Mouse (Mus musculus) forebrain, embryonic 11.5 days (tissue): ENCODE results near the gene Trim29. TPM values are rescaled to one million over a fixed set of nuclear protein-coding genes. Genes with fewer than 3 reads are reported as not detected.

Source experiments
- ATAC-seq: fragments of 200-750 bp; cut with Nextera tagmentation; replicated peaks from 2 replicates; pipeline ENCODE4 v1.8.0; 2017; ENCODE audit warnings: moderate TSS enrichment; ENCODE audit not compliant: low FRiP score
- DNase-seq: peaks from one replicate; pipeline ENCODE4 v3.0.0-alpha.2; 2017; ENCODE audit warnings: low spot score
- H3K27ac ChIP-seq: fragments of 300-500 bp; sonication (generic); 2 replicates; pipeline ENCODE4 v1.5.1; 2014; ENCODE audit warnings: low read depth, low read length
- H3K27me3 ChIP-seq: fragments of 300-500 bp; sonication (generic); 2 replicates; pipeline ENCODE4 v1.6.1; 2014; ENCODE audit warnings: mild to moderate bottlenecking, low read length, mixed read lengths; ENCODE audit not compliant: control insufficient read depth, insufficient read depth
- H3K36me3 ChIP-seq: fragments of 300-500 bp; sonication (generic); 2 replicates; pipeline ENCODE4 v1.6.1; 2014; ENCODE audit warnings: mild to moderate bottlenecking, low read length, moderate library complexity, mixed read lengths; ENCODE audit not compliant: control insufficient read depth, insufficient read depth
- H3K4me1 ChIP-seq: fragments of 300-500 bp; sonication (generic); replicated peaks from 2 replicates; pipeline ENCODE4 v1.6.1; 2014; ENCODE audit warnings: low read length, mixed read lengths; ENCODE audit not compliant: control insufficient read depth, insufficient read depth
- H3K4me2 ChIP-seq: fragments of 300-500 bp; sonication (generic); 2 replicates; pipeline ENCODE4 v1.6.1; 2014; ENCODE audit warnings: low read depth, mild to moderate bottlenecking, low read length, moderate library complexity, mixed read lengths; ENCODE audit not compliant: severe bottlenecking
- H3K4me3 ChIP-seq: fragments of 300-500 bp; sonication (generic); 2 replicates; pipeline ENCODE4 v1.5.1; 2014; ENCODE audit warnings: low read depth, low read length
- H3K9ac ChIP-seq: fragments of 300-500 bp; sonication (generic); 2 replicates; pipeline ENCODE4 v1.6.1; 2014; ENCODE audit warnings: low read length
- H3K9me3 ChIP-seq: fragments of 300-500 bp; sonication (generic); 2 replicates; pipeline ENCODE4 v1.6.1; 2016; ENCODE audit warnings: low read length, mixed read lengths; ENCODE audit not compliant: control insufficient read depth
- WGBS: fragments of 180-500 bp; shearing (Covaris S2); extraction: QIAGEN DNeasy Blood & Tissue Kit; methylation state at CpG from one replicate; pipeline ENCODE4 v1.1.7; 2014; 5-methylcytosine and 5-hydroxymethylcytosine counted together
- polyA plus RNA-seq: library from polyadenylated mRNA; unstranded; fragments of >200 nt; fragmentation: Nextera tagmentation; extraction: Ambion mirVana; gene quantifications from 2 replicates; pipeline ENCODE4 v1.2.1, GENCODE M21; 2014

Trim29 gene
- polyA plus RNA-seq, 1 experiment from 2014 or later = 1.6 TPM

DNA sequence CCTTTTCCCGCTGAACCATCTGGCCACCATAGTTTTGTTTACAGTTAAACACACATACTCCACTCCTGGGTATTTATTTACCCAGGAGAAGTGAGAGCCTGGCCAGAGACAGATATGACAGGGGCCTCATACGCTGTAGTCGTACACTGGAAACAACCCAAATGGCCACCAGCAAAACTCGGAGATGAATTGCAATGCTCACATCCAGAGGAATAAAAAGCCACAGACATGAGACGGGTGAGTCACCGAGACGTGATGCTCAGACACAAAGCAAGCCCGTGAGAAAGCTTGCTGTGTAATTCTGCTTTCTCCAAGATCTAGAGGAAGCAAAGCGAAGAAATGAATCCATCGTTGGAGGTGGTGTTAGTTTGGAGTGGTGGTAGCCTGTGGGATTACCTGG, 10.3 kb upstream of the Trim29 start:
- Histone ChIP-seq H3K4me3 (no peak overlapping the region), H3K9me3 (no peaks in the 10 kb centered on the region), H3K4me2 (no peak overlapping the region), H3K27ac (no peak overlapping the region), H3K36me3 (no peaks in the 10 kb centered on the region), H3K27me3 (no peaks in the 10 kb centered on the region), H3K9ac (no peak overlapping the region), H3K4me1 (no peaks in the 10 kb centered on the region)
- DNase-seq (no peak), ATAC-seq (no peak)
- 80% methylated on average over 10 of the region's 10 CpGs for WGBS

GRCm38 (mm10) chr9:43302989-43303388, 7.7 kb upstream of the Trim29 start:
- Histone ChIP-seq H3K4me3 (no peak overlapping the region), H3K27me3 (no peaks in the 10 kb centered on the region), H3K36me3 (no peaks in the 10 kb centered on the region), H3K4me2 (no peak overlapping the region), H3K9me3 (no peaks in the 10 kb centered on the region), H3K4me1 (no peaks in the 10 kb centered on the region), H3K9ac (no peak overlapping the region), H3K27ac (no peak overlapping the region)
- DNase-seq (no peak), ATAC-seq (no peak)
- 73% methylated on average over 4 of the region's 4 CpGs for WGBS

- no peak overlapping the region for H3K4me3 ChIP-seq
- DNase-seq = no peak
Measured at GRCm38 (mm10) chr9:43305882-43306281, 4.8 kb upstream of the Trim29 start.

DNA sequence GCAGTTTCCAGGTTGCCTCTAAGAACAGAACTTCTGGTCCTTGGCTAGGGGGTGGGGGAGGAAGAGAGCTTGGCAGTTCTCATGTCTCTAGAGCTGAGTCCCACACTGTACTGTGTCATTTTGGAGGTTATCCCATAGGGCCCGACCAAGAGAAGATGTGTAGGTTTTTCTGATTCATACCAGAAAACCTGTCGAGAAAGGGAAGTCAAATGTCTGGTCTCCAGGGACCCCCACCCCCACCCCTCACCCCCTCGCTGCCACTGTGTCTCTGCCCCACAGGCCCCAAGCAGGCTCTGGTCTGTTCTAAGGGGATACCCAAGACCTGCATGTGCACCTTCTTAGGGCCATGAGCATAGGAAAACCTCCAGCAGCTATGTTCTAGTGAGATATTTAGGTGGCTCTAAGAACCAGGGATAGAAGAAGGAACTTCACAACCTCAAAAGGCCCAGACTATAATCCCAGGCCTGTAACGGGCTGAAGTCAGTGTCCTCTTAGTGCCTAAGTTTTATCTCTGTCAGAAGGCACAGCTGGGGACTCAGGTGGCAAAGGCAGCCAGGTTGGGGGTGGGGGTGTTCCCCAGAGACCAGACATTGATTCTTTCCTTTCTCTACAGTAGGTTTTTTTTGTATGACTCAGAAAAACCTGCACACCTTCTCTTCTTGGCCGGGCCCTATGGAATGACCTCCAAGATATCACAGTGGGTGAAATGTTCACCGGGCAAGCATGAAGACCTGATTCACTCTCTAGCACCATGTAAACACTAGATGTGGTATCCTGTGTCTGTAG, 1.4 kb upstream of the Trim29 start:
- DNase-seq (no peak), ATAC-seq (no peak)
- H3K27ac ChIP-seq = no peak overlapping the region
- H3K9me3 ChIP-seq = no peaks in the 10 kb centered on the region
- no peak overlapping the region for H3K9ac ChIP-seq
- H3K4me2 ChIP-seq = no peak overlapping the region
- no peaks in the 10 kb centered on the region for H3K27me3 ChIP-seq
- no peak overlapping the region for H3K4me3 ChIP-seq
- H3K36me3 ChIP-seq = no peaks in the 10 kb centered on the region
- 87% methylated on average over 6 of the region's 6 CpGs for WGBS
- H3K4me1 ChIP-seq = no peaks in the 10 kb centered on the region

More at GRCm38 (mm10) chr9:43305882-43306281, 4.8 kb upstream of the Trim29 start:
- no peaks in the 10 kb centered on the region for H3K9me3 ChIP-seq
- H3K27ac ChIP-seq = no peak overlapping the region
- 62% methylated on average over 6 of the region's 6 CpGs for WGBS
- ATAC-seq = no peak
- no peak overlapping the region for H3K9ac ChIP-seq
- no peaks in the 10 kb centered on the region for H3K4me1 ChIP-seq
- H3K36me3 ChIP-seq = no peaks in the 10 kb centered on the region
- H3K27me3 ChIP-seq = no peaks in the 10 kb centered on the region
- no peak overlapping the region for H3K4me2 ChIP-seq

DNA sequence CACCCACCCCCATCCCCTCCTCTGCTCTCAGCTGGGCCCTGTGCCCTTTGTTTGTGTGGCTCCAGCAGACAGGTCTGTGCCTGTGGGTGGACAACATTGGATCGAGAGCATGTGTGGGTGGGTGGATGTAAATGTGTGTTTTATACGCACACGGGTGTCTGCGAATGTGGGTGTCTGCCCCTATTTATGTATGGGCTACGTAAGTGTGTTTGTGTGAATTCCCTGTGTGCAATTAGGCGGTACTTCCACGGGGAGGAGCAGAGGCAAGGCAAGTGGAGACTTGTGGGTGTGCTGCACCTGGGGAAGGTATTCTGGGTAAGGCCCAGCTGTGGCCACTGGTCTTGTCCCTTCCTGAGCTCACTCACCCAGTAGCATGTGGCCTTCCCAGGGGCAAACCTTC, 1.5 kb downstream of the Trim29 start:
- DNase-seq (no peak), ATAC-seq (no peak)
- no peak overlapping the region for H3K4me2 ChIP-seq
- no peak overlapping the region for H3K27ac ChIP-seq
- 0 out of 2 replicates have a peak, but pooled peaks cover 3% of the 10 kb centered on the region for H3K4me1 ChIP-seq
- no peaks in the 10 kb centered on the region for H3K9me3 ChIP-seq
- H3K27me3 ChIP-seq = no peaks in the 10 kb centered on the region
- no peak overlapping the region for H3K9ac ChIP-seq
- 88% methylated on average over 7 of the region's 7 CpGs for WGBS
- no peak overlapping the region for H3K4me3 ChIP-seq
- no peaks in the 10 kb centered on the region for H3K36me3 ChIP-seq

DNA sequence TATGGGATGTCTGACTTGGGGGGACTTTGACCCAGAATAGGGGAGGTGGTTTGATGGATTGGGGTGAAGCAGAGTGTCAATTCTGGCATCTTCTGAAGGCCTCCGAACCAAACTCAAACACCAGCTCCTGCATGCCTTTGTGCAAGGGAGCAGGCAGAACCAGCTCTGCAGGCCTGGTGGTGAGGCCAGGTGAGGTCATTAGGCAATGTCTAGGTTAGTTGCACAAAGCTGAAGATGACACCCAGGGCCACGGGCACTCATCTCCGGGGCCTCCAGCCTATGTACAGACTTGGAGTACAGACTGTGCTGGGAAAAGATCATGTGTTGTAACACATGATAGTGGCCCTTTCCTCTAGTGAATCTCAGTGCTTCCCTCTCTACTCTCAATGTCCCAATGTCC, 3.2 kb downstream of the Trim29 start:
- no peaks in the 10 kb centered on the region for H3K9me3 ChIP-seq
- H3K36me3 ChIP-seq = no peaks in the 10 kb centered on the region
- ATAC-seq (no peak), DNase-seq (no peak)
- 93% methylated on average over 3 of the region's 3 CpGs for WGBS
- no peak overlapping the region for H3K27ac ChIP-seq
- H3K4me2 ChIP-seq = no peak overlapping the region
- no peak overlapping the region for H3K9ac ChIP-seq
- H3K4me3 ChIP-seq = no peak overlapping the region
- H3K4me1 ChIP-seq = 0 out of 2 replicates have a peak, but pooled peaks cover 3% of the 10 kb centered on the region
- no peaks in the 10 kb centered on the region for H3K27me3 ChIP-seq

GRCm38 (mm10) chr9:43315320-43315950, 4.8 kb downstream of the Trim29 start:
- Histone ChIP-seq H3K9me3 (no peaks in the 10 kb centered on the region), H3K4me3 (no peak overlapping the region), H3K36me3 (no peaks in the 10 kb centered on the region), H3K4me1 (0 out of 2 replicates have a peak, but pooled peaks cover 3% of the 10 kb centered on the region), H3K4me2 (no peak overlapping the region), H3K27me3 (no peaks in the 10 kb centered on the region), H3K27ac (0 out of 2 replicates have a peak overlapping the region, but pooled peaks have one; percentile 32), H3K9ac (no peak overlapping the region)
- 53% methylated on average over 3 of the region's 3 CpGs for WGBS
- DNase-seq (no peak), ATAC-seq (0 out of 2 replicates have a peak, but pooled peaks have one; percentile 36)

DNA sequence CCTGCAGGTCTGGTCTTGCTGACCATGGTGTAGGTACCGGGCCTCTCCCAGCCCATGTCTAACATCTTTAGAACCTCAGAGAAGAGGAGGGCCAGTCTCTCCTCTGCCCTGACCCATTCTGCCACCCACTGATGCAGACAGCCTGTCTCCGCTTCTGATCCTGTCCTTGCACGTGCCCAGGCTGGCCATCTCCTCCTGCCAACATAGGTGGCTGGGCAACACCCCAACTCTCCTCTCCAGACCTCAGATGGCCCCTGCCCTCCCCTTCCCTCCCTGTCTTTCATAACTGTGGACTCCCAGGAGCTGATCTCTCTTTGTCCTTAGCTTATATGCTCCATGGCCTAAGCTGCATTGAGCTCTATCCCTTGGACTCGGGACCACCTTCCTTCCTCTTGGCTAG, 5.8 kb downstream of the Trim29 start:
- Histone ChIP-seq H3K9ac (no peak overlapping the region), H3K36me3 (no peaks in the 10 kb centered on the region), H3K27ac (no peak overlapping the region), H3K4me1 (0 out of 2 replicates have a peak, but pooled peaks cover 3% of the 10 kb centered on the region), H3K9me3 (no peaks in the 10 kb centered on the region), H3K4me3 (no peak overlapping the region), H3K27me3 (no peaks in the 10 kb centered on the region), H3K4me2 (no peak overlapping the region)
- 94% methylated on average over 4 of the region's 4 CpGs for WGBS
- ATAC-seq (no peak), DNase-seq (no peak)
